Mouse (Mus musculus): ENCODE results near the gene Wnt6. TPM values are rescaled to one million over a fixed set of nuclear protein-coding genes. Genes with fewer than 3 reads are reported as not detected.

Gene Wnt6
- polyA plus RNA-seq, 1 experiment from 2014 or later = 11.0 TPM

GRCm38 (mm10) chr1:74753266-74753974 lies 18.3 kb upstream of the Wnt6 start:
- WGBS = 91% methylated on average over 8 of the region's 8 CpGs
- H3K9me3 ChIP-seq (replicated peaks) = no peaks in the 10 kb centered on the region
- no peak for DNase-seq (ENCODE audit: low spot score)

GRCm38 (mm10) chr1:74754175-74754785 lies 17.4 kb upstream of the Wnt6 start:
- H3K36me3 ChIP-seq = no peaks in the 10 kb centered on the region
- H3K27me3 ChIP-seq (ENCODE audit: low read depth, poor library complexity, severe bottlenecking) = peaks cover 15% of the 10 kb centered on the region
- WGBS = 69% methylated on average over 5 of the region's 5 CpGs
- H3K4me1 ChIP-seq = peaks cover 3% of the 10 kb centered on the region; the same call in 1 of the 2 replicates
- no peak overlapping the region for H3K27ac ChIP-seq (replicated peaks)
- H3K9me3 ChIP-seq (replicated peaks) = no peaks in the 10 kb centered on the region
- DNase-seq (ENCODE audit: low spot score) = no peak
- H3K4me3 ChIP-seq = no peak overlapping the region

More at GRCm38 (mm10) chr1:74753266-74753974, 18.3 kb upstream of the Wnt6 start:
- Histone ChIP-seq H3K36me3 (no peaks in the 10 kb centered on the region), H3K4me1 (peaks cover 10% of the 10 kb centered on the region), H3K27ac (replicated peaks) (no peak overlapping the region), H3K27me3 (ENCODE audit: low read depth, poor library complexity, severe bottlenecking) (peaks cover 23% of the 10 kb centered on the region), H3K4me3 (no peak overlapping the region)

- H3K9me3 ChIP-seq (replicated peaks) = no peaks in the 10 kb centered on the region
- no peak overlapping the region for H3K27ac ChIP-seq (replicated peaks)
- no peaks in the 10 kb centered on the region for H3K36me3 ChIP-seq
- WGBS = 32% methylated on average over 4 of the region's 4 CpGs
- H3K4me1 ChIP-seq = no peaks in the 10 kb centered on the region
- no peak overlapping the region for H3K4me3 ChIP-seq
- peaks cover 35% of the 10 kb centered on the region for H3K27me3 ChIP-seq (ENCODE audit: low read depth, poor library complexity, severe bottlenecking)
- DNase-seq (ENCODE audit: low spot score) = peak; percentile 42
Measured at GRCm38 (mm10) chr1:74759773-74760172, 11.9 kb upstream of the Wnt6 start.

GRCm38 (mm10) chr1:74763081-74763480 lies 8.6 kb upstream of the Wnt6 start:
- WGBS = 5% methylated on average over 6 of the region's 6 CpGs
- H3K27me3 ChIP-seq (ENCODE audit: low read depth, poor library complexity, severe bottlenecking) = peaks cover 64% of the 10 kb centered on the region

GRCm38 (mm10) chr1:74770727-74771466 lies 795 bp upstream of the Wnt6 start:
- Histone ChIP-seq H3K9me3 (replicated peaks) (no peaks in the 10 kb centered on the region), H3K36me3 (no peaks in the 10 kb centered on the region), H3K27ac (replicated peaks) (no peak overlapping the region), H3K27me3 (ENCODE audit: low read depth, poor library complexity, severe bottlenecking) (peaks cover 96% of the 10 kb centered on the region), H3K4me3 (peak overlapping the region; percentile 58), H3K4me1 (peaks cover 54% of the 10 kb centered on the region)
- DNase-seq (ENCODE audit: low spot score) = peak; percentile 58
- WGBS = under 1% methylated on average over 35 of the region's 35 CpGs

More at GRCm38 (mm10) chr1:74763081-74763480, 8.6 kb upstream of the Wnt6 start:
- H3K4me1 ChIP-seq = no peaks in the 10 kb centered on the region
- no peak overlapping the region for H3K27ac ChIP-seq (replicated peaks)
- H3K9me3 ChIP-seq (replicated peaks) = no peaks in the 10 kb centered on the region
- H3K4me3 ChIP-seq = no peak overlapping the region
- peak; percentile 71 for DNase-seq (ENCODE audit: low spot score)
- no peaks in the 10 kb centered on the region for H3K36me3 ChIP-seq

GRCm38 (mm10) chr1:74771467-74771844 lies 236 bp upstream of the Wnt6 start:
- DNase-seq (ENCODE audit: low spot score) = peak; percentile 38
- WGBS = under 1% methylated on average over 26 of the region's 26 CpGs
- peaks cover 59% of the 10 kb centered on the region for H3K4me1 ChIP-seq
- peak overlapping the region; percentile 58 for H3K4me3 ChIP-seq
- no peaks in the 10 kb centered on the region for H3K9me3 ChIP-seq (replicated peaks)
- H3K36me3 ChIP-seq = no peaks in the 10 kb centered on the region
- peaks cover 100% of the 10 kb centered on the region for H3K27me3 ChIP-seq (ENCODE audit: low read depth, poor library complexity, severe bottlenecking)
- no peak overlapping the region for H3K27ac ChIP-seq (replicated peaks)

- Histone ChIP-seq H3K4me1 (peaks cover 64% of the 10 kb centered on the region), H3K27me3 (ENCODE audit: low read depth, poor library complexity, severe bottlenecking) (peaks cover 100% of the 10 kb centered on the region), H3K4me3 (peak overlapping the region; percentile 58), H3K27ac (replicated peaks) (0 out of 2 replicates have a peak overlapping the region, but pooled peaks have one; percentile 49), H3K36me3 (no peaks in the 10 kb centered on the region), H3K9me3 (replicated peaks) (no peaks in the 10 kb centered on the region)
- under 1% methylated on average over 48 of the region's 51 CpGs for WGBS
- peak; percentile 61 for DNase-seq (ENCODE audit: low spot score)
Measured at GRCm38 (mm10) chr1:74771931-74772620, 384 bp downstream of the Wnt6 start.

- peak; percentile 84 for DNase-seq (ENCODE audit: low spot score)
- no peak overlapping the region for H3K27ac ChIP-seq (replicated peaks)
- WGBS = under 1% methylated on average over 15 of the region's 15 CpGs
- no peaks in the 10 kb centered on the region for H3K36me3 ChIP-seq
- peaks cover 100% of the 10 kb centered on the region for H3K27me3 ChIP-seq (ENCODE audit: low read depth, poor library complexity, severe bottlenecking)
- H3K4me3 ChIP-seq = peak overlapping the region; percentile 58
- no peaks in the 10 kb centered on the region for H3K9me3 ChIP-seq (replicated peaks)
- H3K4me1 ChIP-seq = peaks cover 64% of the 10 kb centered on the region
Measured at GRCm38 (mm10) chr1:74773136-74773535, 1.4 kb downstream of the Wnt6 start.

- no peak overlapping the region for H3K4me3 ChIP-seq
- H3K36me3 ChIP-seq = no peaks in the 10 kb centered on the region
- no peak for DNase-seq (ENCODE audit: low spot score)
- H3K27me3 ChIP-seq (ENCODE audit: low read depth, poor library complexity, severe bottlenecking) = peaks cover 100% of the 10 kb centered on the region
- H3K4me1 ChIP-seq = peaks cover 70% of the 10 kb centered on the region
- 17% methylated on average over 7 of the region's 7 CpGs for WGBS
- no peaks in the 10 kb centered on the region for H3K9me3 ChIP-seq (replicated peaks)
- no peak overlapping the region for H3K27ac ChIP-seq (replicated peaks)
Measured at GRCm38 (mm10) chr1:74774062-74774461, 2.4 kb downstream of the Wnt6 start.

- H3K4me1 ChIP-seq = peaks cover 60% of the 10 kb centered on the region
- peak; percentile 46 for DNase-seq (ENCODE audit: low spot score)
Measured at GRCm38 (mm10) chr1:74775816-74776215, 4.1 kb downstream of the Wnt6 start.

GRCm38 (mm10) chr1:74778934-74779486 lies 7.3 kb downstream of the Wnt6 start:
- Histone ChIP-seq H3K4me3 (no peak overlapping the region), H3K4me1 (peaks cover 50% of the 10 kb centered on the region), H3K27ac (replicated peaks) (no peak overlapping the region), H3K36me3 (no peaks in the 10 kb centered on the region), H3K27me3 (ENCODE audit: low read depth, poor library complexity, severe bottlenecking) (peaks cover 100% of the 10 kb centered on the region), H3K9me3 (replicated peaks) (no peaks in the 10 kb centered on the region)
- 32% methylated on average over 3 of the region's 3 CpGs for WGBS
- DNase-seq (ENCODE audit: low spot score) = no peak

More at GRCm38 (mm10) chr1:74775816-74776215, 4.1 kb downstream of the Wnt6 start:
- WGBS = 6% methylated on average over 5 of the region's 5 CpGs
- H3K9me3 ChIP-seq (replicated peaks) = no peaks in the 10 kb centered on the region
- no peaks in the 10 kb centered on the region for H3K36me3 ChIP-seq
- no peak overlapping the region for H3K27ac ChIP-seq (replicated peaks)
- H3K27me3 ChIP-seq (ENCODE audit: low read depth, poor library complexity, severe bottlenecking) = peaks cover 100% of the 10 kb centered on the region
- H3K4me3 ChIP-seq = no peak overlapping the region

- no peaks in the 10 kb centered on the region for H3K9me3 ChIP-seq (replicated peaks)
- no peak for DNase-seq (ENCODE audit: low spot score)
- H3K4me1 ChIP-seq = peaks cover 37% of the 10 kb centered on the region
- no peak overlapping the region for H3K27ac ChIP-seq (replicated peaks)
- H3K27me3 ChIP-seq (ENCODE audit: low read depth, poor library complexity, severe bottlenecking) = peaks cover 99% of the 10 kb centered on the region
- 10% methylated on average over 14 of the region's 14 CpGs for WGBS
- H3K36me3 ChIP-seq = no peaks in the 10 kb centered on the region
- H3K4me3 ChIP-seq = no peak overlapping the region
Measured at GRCm38 (mm10) chr1:74782045-74782444, 10.4 kb downstream of the Wnt6 start.

All from midbrain, embryonic 10.5 days (tissue).